Mouse (Mus musculus) hindbrain, embryonic 13.5 days (tissue): Measurements from ENCODE around the gene Mb. TPM values are rescaled to one million over a fixed set of nuclear protein-coding genes. Genes with fewer than 3 reads are reported as not detected.

ENCODE experiments used
- ATAC-seq: fragments of 200-750 bp; cut with Nextera tagmentation; 2 replicates; pipeline ENCODE4 v1.8.0; 2017; ENCODE audit warnings: moderate TSS enrichment; ENCODE audit not compliant: low FRiP score
- H3K27ac ChIP-seq: fragments of 300-500 bp; sonication (generic); 2 replicates; pipeline ENCODE4 v1.5.1; 2015; ENCODE audit warnings: inconsistent platforms, mild to moderate bottlenecking, moderate library complexity
- H3K27me3 ChIP-seq: fragments of 300-500 bp; sonication (generic); 2 replicates; pipeline ENCODE4 v1.6.1; 2015; ENCODE audit warnings: mild to moderate bottlenecking, inconsistent platforms
- H3K36me3 ChIP-seq: fragments of 300-500 bp; sonication (generic); 2 replicates; pipeline ENCODE4 v1.6.1; 2015; ENCODE audit warnings: mild to moderate bottlenecking, inconsistent platforms
- H3K4me1 ChIP-seq: fragments of 300-500 bp; sonication (generic); replicated peaks from 2 replicates; pipeline ENCODE4 v1.6.1; 2015; ENCODE audit warnings: inconsistent platforms
- H3K4me2 ChIP-seq: fragments of 300-500 bp; sonication (generic); 2 replicates; pipeline ENCODE4 v1.6.1; 2015; ENCODE audit warnings: inconsistent platforms, mild to moderate bottlenecking, moderate library complexity
- H3K4me3 ChIP-seq: fragments of 300-500 bp; sonication (generic); 2 replicates; pipeline ENCODE4 v1.5.1; 2015; ENCODE audit warnings: mild to moderate bottlenecking, inconsistent platforms
- H3K9ac ChIP-seq: fragments of 300-500 bp; sonication (generic); 2 replicates; pipeline ENCODE4 v1.6.1; 2015; ENCODE audit warnings: mild to moderate bottlenecking, inconsistent platforms
- H3K9me3 ChIP-seq: fragments of 300-500 bp; sonication (generic); 2 replicates; pipeline ENCODE4 v1.6.1; 2016; ENCODE audit warnings: inconsistent platforms
- WGBS: fragments of 180-500 bp; shearing (Covaris S2); methylation state at CpG from one replicate; pipeline ENCODE4 v1.1.7; 2015; 5-methylcytosine and 5-hydroxymethylcytosine counted together
- polyA plus RNA-seq: library from polyadenylated mRNA; unstranded; fragments of >200 nt; fragmentation: Nextera tagmentation; extraction: Ambion mirVana; gene quantifications from 2 replicates; pipeline ENCODE4 v1.2.1, GENCODE M21; 2015

Gene Mb
- polyA plus RNA-seq, 1 experiment from 2014 or later: 0.44 TPM

DNA sequence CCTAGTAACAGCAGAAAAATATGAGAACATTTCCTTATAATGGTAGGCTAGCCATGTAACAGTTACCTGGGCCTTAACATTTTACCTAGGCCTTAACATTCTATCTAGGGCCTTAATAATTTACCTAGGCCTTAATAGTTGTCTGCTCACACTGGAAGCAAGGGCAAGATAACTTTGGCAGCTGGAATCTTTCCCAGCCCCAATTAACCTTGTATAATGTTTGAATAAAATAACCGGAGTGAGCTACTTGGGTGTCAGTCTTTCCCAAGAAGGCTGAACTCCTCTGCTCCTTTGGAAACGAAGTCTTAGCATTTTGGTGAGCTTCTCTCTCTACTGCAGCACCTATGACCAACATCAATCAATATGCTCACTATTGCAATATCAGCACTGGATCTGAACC, 52.4 kb downstream of the Mb start:
- 81% methylated on average over 2 of the region's 2 CpGs for WGBS
- no peak overlapping the region for H3K4me2 ChIP-seq
- no peak for ATAC-seq
- 0 out of 2 replicates have a peak, but pooled peaks cover 2% of the 10 kb centered on the region for H3K27me3 ChIP-seq
- H3K4me3 ChIP-seq: no peak overlapping the region
- H3K4me1 ChIP-seq: 0 out of 2 replicates have a peak, but pooled peaks cover 3% of the 10 kb centered on the region
- no peaks in the 10 kb centered on the region for H3K36me3 ChIP-seq
- no peak overlapping the region for H3K27ac ChIP-seq
- H3K9me3 ChIP-seq: no peaks in the 10 kb centered on the region
- H3K9ac ChIP-seq: no peak overlapping the region

DNA sequence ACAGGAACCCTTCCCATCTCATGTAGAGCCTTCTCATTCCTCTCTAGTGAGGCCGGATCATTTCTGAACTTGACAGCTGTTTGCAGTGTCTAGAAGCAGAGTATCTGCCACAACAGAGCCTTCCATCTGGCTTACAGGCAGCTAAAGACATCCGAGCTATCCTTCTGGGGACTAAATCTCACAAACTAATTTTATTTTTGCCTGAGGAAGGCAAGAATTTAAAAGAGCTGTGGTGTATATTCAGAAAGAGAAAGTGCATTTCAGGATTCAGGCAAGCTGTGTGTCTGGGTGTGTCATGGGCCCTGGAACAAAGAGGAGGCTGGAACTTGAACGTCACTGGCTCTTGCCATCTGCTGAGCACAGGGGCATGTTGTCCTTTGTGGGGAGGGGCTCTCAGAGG, 56.1 kb downstream of the Mb start:
- H3K36me3 ChIP-seq: no peaks in the 10 kb centered on the region
- H3K4me2 ChIP-seq: no peak overlapping the region
- H3K4me3 ChIP-seq: no peak overlapping the region
- H3K9me3 ChIP-seq: no peaks in the 10 kb centered on the region
- 76% methylated on average over 3 of the region's 3 CpGs for WGBS
- H3K4me1 ChIP-seq: 0 out of 2 replicates have a peak, but pooled peaks cover 3% of the 10 kb centered on the region
- H3K27ac ChIP-seq: no peak overlapping the region
- H3K9ac ChIP-seq: no peak overlapping the region
- ATAC-seq: no peak
- H3K27me3 ChIP-seq: no peaks in the 10 kb centered on the region

DNA sequence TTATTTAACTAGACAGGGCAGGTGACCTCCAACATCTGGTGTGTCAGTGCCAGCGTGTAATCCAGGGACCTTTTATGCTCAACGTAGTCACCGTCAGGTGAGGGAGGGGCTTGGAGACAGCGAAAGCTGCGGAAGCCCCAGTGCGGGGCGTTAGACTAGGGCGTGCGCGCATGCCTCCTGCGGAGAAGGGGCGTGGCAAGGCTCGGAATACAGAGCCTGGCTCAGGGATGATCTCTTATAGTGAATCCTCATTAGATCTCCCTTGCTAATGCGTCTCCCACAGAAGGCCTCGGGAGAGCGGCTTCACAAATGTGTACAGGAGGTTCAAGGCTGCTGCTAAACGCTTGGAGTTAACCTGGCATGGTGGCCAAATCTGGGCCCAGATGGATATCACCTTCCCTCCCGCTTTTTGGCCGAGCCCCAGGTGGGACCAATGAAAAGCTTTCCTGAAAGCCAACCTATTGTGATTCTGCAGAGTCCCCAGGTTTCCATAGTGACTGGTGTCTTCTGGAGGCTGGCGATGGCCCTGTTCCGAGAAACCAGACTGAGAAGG, 62.9 kb downstream of the Mb start:
- peak overlapping the region; percentile 41 for H3K4me3 ChIP-seq
- 0 out of 2 replicates have a peak, but pooled peaks cover 12% of the 10 kb centered on the region for H3K27me3 ChIP-seq
- H3K27ac ChIP-seq: peak overlapping the region; percentile 76
- peak overlapping the region; percentile 57 for H3K4me2 ChIP-seq
- WGBS: 3% methylated on average over 21 of the region's 21 CpGs
- H3K9me3 ChIP-seq: no peaks in the 10 kb centered on the region
- peak overlapping the region; percentile 59 for H3K9ac ChIP-seq
- H3K4me1 ChIP-seq: peaks cover 20% of the 10 kb centered on the region
- ATAC-seq: peak; percentile 92
- H3K36me3 ChIP-seq: no peaks in the 10 kb centered on the region

DNA sequence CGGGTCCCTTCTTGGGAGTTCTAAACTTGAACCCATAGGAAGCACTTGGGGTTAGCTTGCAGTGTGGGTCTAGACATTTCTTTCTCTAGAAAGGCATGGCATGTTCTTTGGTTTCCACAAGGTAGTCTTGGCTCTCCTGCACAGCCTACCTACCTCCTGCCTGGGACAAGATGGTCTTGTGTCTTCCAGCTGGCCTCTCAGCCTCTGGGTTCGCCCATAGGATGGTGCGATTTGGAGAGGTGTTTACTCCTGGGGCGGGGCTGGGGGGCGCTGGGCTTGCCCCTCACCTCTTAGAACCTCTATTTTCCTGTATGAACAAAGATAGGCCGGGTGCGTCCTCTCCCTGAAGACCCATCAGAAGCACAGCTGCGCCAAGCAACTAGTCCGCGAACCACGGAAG, 63.3 kb downstream of the Mb start:
- peak; percentile 41 for ATAC-seq
- Histone ChIP-seq H3K4me3 (peak overlapping the region; percentile 41), H3K9ac (peak overlapping the region; percentile 59), H3K27ac (peak overlapping the region; percentile 76), H3K36me3 (no peaks in the 10 kb centered on the region), H3K4me2 (peak overlapping the region; percentile 57), H3K9me3 (no peaks in the 10 kb centered on the region), H3K4me1 (peaks cover 20% of the 10 kb centered on the region), H3K27me3 (0 out of 2 replicates have a peak, but pooled peaks cover 12% of the 10 kb centered on the region)
- 13% methylated on average over 11 of the region's 11 CpGs for WGBS

- Histone ChIP-seq H3K9ac (no peak overlapping the region), H3K9me3 (no peaks in the 10 kb centered on the region), H3K4me1 (peaks cover 13% of the 10 kb centered on the region), H3K27me3 (0 out of 2 replicates have a peak, but pooled peaks cover 9% of the 10 kb centered on the region), H3K4me3 (no peak overlapping the region), H3K4me2 (no peak overlapping the region), H3K27ac (no peak overlapping the region), H3K36me3 (no peaks in the 10 kb centered on the region)
- 55% methylated on average over 3 of the region's 3 CpGs for WGBS
- no peak for ATAC-seq
These were observed 67.7 kb downstream of the Mb start for GRCm38 (mm10) chr15:76982745-76983144.

DNA sequence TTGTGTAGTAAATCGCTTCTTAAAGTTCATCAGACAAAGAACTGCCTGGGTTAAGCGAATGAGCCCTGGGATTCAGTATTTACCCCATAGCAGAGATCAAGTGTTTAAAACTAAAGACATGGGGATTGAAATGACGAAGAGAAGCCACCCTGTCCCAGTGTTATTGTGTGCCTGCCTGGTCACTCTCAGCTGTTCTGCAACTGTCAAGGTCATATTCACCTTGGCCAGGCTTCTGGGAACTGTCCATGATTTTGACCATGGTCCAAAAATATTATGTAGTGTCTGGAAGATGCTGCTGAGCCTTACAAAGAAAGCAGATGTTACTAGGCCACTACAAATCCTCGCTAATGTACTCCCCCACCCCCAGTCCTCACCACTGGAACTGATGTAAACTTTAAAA, 70.7 kb downstream of the Mb start:
- Histone ChIP-seq H3K4me1 (0 out of 2 replicates have a peak, but pooled peaks cover 8% of the 10 kb centered on the region), H3K36me3 (no peaks in the 10 kb centered on the region), H3K9me3 (no peaks in the 10 kb centered on the region), H3K4me2 (no peak overlapping the region), H3K27ac (no peak overlapping the region), H3K27me3 (0 out of 2 replicates have a peak, but pooled peaks cover 2% of the 10 kb centered on the region), H3K4me3 (no peak overlapping the region), H3K9ac (no peak overlapping the region)
- no peak for ATAC-seq
- 84% methylated on average over 4 of the region's 4 CpGs for WGBS

DNA sequence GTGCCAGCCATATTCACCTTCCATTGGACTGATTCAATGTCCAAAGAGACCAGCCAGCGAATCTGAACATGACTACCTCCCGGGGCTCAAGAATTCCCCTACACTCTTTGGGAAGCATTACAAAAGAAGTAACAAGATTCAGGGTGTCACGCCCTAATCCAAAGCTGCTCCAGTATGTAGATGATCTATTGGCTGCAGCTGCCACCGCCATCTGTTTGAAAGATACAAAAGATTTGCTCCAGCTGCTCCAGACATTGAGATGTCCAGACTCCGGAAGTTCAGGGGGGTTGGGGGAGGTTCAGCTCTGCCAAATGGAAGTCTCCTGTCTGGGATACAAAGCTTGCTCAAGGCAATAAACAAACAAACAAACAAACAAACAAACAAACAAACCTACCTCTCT, 73.9 kb downstream of the Mb start:
- Histone ChIP-seq H3K36me3 (no peaks in the 10 kb centered on the region), H3K4me3 (no peak overlapping the region), H3K9ac (no peak overlapping the region), H3K27ac (no peak overlapping the region), H3K27me3 (0 out of 2 replicates have a peak, but pooled peaks cover 2% of the 10 kb centered on the region), H3K9me3 (no peaks in the 10 kb centered on the region), H3K4me1 (peaks cover 13% of the 10 kb centered on the region), H3K4me2 (no peak overlapping the region)
- WGBS: 27% methylated on average over 5 of the region's 5 CpGs
- no peak for ATAC-seq

GRCm38 (mm10) chr15:76973855-76974651, 76.4 kb downstream of the Mb start:
- no peaks in the 10 kb centered on the region for H3K36me3 ChIP-seq
- WGBS: 7% methylated on average over 24 of the region's 31 CpGs
- no peaks in the 10 kb centered on the region for H3K9me3 ChIP-seq
- 0 out of 2 replicates have a peak, but pooled peaks cover 2% of the 10 kb centered on the region for H3K27me3 ChIP-seq
- H3K9ac ChIP-seq: peak overlapping the region; percentile 76
- H3K4me3 ChIP-seq: peak overlapping the region; percentile 50
- peak; percentile 59 for ATAC-seq
- H3K27ac ChIP-seq: peak overlapping the region; percentile 44; the same call in 1 of the 2 replicates
- H3K4me1 ChIP-seq: peaks cover 13% of the 10 kb centered on the region
- peak overlapping the region; percentile 71 for H3K4me2 ChIP-seq

- WGBS: 34% methylated on average over 8 of the region's 8 CpGs
- Histone ChIP-seq H3K4me1 (peaks cover 13% of the 10 kb centered on the region), H3K9ac (no peak overlapping the region), H3K9me3 (no peaks in the 10 kb centered on the region), H3K27me3 (0 out of 2 replicates have a peak, but pooled peaks cover 2% of the 10 kb centered on the region), H3K27ac (no peak overlapping the region), H3K4me2 (peak overlapping the region; percentile 71; the same call in 1 of the 2 replicates), H3K4me3 (peak overlapping the region; percentile 50; the same call in 1 of the 2 replicates), H3K36me3 (no peaks in the 10 kb centered on the region)
- 0 out of 2 replicates have a peak, but pooled peaks have one; percentile 32 for ATAC-seq
These were observed 77.1 kb downstream of the Mb start for GRCm38 (mm10) chr15:76973272-76973854.

- no peak overlapping the region for H3K9ac ChIP-seq
- no peaks in the 10 kb centered on the region for H3K9me3 ChIP-seq
- H3K27ac ChIP-seq: no peak overlapping the region
- no peak overlapping the region for H3K4me3 ChIP-seq
- 0 out of 2 replicates have a peak, but pooled peaks cover 2% of the 10 kb centered on the region for H3K27me3 ChIP-seq
- H3K4me1 ChIP-seq: peaks cover 13% of the 10 kb centered on the region
- ATAC-seq: no peak
- 84% methylated on average over 4 of the region's 4 CpGs for WGBS
- H3K4me2 ChIP-seq: no peak overlapping the region
- H3K36me3 ChIP-seq: no peaks in the 10 kb centered on the region
These were observed 77.8 kb downstream of the Mb start for GRCm38 (mm10) chr15:76972661-76973060.
